Mouse (Mus musculus): ENCODE data around the gene Lpar1. TPM values are rescaled to one million over a fixed set of nuclear protein-coding genes. Genes with fewer than 3 reads are reported as not detected.

Lpar1 gene
- polyA plus RNA-seq, 1 experiment from 2014 or later: 37.9 TPM

DNA sequence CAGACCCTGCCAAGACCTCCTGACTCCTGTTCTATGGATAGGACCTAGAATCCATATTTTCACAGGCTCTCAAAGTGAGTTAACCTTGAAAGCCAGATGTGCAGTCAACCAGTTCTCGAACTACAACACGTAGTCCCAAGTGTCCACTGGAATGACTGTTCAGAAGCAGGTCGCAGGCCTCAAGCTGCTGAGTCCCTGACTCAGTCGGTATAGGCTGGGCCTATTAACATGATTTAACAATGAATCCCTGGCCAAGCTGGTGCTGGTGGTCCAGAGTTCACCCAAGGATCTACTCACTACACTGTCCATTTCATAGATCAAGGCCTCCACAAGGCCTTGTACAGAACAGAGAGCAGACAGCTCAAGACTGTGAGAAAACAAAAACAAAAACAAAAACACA, 33.8 kb downstream of the Lpar1 start:
- no peak overlapping the region for H3K27ac ChIP-seq
- H3K4me1 ChIP-seq: no peaks in the 10 kb centered on the region
- no peak overlapping the region for H3K4me3 ChIP-seq
- no peaks in the 10 kb centered on the region for H3K27me3 ChIP-seq (replicated peaks)
- WGBS: 86% methylated on average over 4 of the region's 4 CpGs
- no peak for ATAC-seq (ENCODE audit: low FRiP score, low read depth)
- no peak overlapping the region for H3K9ac ChIP-seq
- no peaks in the 10 kb centered on the region for H3K9me3 ChIP-seq
- no peak overlapping the region for H3K4me2 ChIP-seq (replicated peaks)
- no peaks in the 10 kb centered on the region for H3K36me3 ChIP-seq

DNA sequence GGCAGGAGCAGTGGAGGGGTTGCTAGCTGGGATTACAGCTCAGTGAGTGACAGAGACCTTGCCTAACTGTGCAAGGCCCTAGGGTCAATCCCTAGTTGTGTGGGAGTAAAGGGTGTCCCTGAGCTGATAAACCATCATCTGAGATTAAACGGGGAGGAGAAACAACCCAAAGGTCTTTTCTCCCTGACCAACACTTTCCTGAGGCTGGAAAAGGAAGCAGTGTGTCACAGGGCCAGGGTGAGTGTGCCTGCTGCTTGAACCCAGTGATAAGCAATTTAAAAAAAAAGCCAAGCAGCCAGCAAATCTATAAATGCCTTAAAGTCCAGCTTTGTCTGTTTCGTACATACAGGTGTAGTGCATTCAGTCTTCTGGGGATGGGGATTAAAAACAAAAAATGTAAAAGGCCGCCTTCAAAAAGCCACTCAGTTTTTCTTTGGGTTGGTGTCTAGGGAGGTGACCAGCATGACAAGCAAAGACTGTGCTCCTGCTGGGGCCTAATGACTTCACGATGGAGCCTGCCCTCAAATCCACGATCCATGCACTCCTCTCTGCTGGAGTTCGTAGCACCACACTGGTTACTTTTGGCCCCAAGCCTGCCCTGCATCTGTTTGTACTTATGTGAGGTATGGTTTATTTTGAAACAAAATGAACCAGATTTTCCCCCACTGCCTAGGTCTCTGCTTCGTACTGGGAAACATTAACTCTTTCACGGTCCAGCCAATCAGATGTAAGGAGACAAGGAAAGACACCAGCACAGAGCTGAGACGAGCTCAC, 35.3 kb downstream of the Lpar1 start:
- ATAC-seq (ENCODE audit: low FRiP score, low read depth): no peak
- Histone ChIP-seq H3K4me1 (no peaks in the 10 kb centered on the region), H3K36me3 (no peaks in the 10 kb centered on the region), H3K9ac (no peak overlapping the region), H3K9me3 (no peaks in the 10 kb centered on the region), H3K27ac (no peak overlapping the region), H3K4me3 (no peak overlapping the region), H3K27me3 (replicated peaks) (no peaks in the 10 kb centered on the region), H3K4me2 (replicated peaks) (no peak overlapping the region)
- WGBS: 52% methylated on average over 9 of the region's 9 CpGs

DNA sequence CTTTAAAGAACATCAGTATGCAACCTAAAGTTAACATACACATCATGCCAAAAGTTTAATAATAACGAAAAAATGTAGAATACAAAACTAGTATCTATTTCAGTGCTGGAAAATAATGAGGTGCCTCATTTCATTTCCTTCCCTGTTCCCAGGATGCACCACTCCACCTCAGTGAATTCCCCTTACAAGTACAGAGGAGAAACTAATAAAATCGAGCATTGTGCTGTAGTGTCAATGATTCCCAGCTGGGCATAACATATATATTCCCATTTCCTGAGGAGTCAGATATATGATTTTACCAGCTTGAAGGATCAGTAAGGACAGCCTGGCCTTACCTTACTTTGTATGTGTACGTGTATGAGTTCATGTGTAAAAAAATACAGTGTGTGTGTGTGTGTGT, 36.9 kb downstream of the Lpar1 start:
- no peaks in the 10 kb centered on the region for H3K36me3 ChIP-seq
- no peaks in the 10 kb centered on the region for H3K4me1 ChIP-seq
- H3K27ac ChIP-seq: no peak overlapping the region
- H3K4me2 ChIP-seq (replicated peaks): no peak overlapping the region
- no peak overlapping the region for H3K4me3 ChIP-seq
- no peak for ATAC-seq (ENCODE audit: low FRiP score, low read depth)
- no peaks in the 10 kb centered on the region for H3K27me3 ChIP-seq (replicated peaks)
- no peak overlapping the region for H3K9ac ChIP-seq
- no peaks in the 10 kb centered on the region for H3K9me3 ChIP-seq
- 81% methylated on average over 3 of the region's 3 CpGs for WGBS

DNA sequence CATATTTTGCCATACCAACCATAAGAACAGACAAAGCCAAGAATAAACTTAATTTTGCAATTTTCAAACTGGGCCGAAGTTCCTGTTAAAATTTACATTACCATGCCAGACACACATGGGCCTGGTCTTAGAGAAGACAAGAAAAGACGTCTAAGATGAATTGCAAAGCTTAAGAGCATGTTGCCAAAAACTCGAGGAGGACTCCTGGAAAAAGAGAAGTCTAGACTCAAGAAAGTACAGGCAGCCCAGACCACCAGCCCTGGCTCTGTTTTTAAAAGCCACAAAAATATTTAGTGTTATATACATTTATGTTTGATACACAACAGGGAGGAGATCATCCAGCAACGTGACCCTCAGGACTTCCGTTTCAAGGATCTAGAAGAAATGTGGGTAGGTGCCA, 37.5 kb downstream of the Lpar1 start:
- Histone ChIP-seq H3K4me3 (no peak overlapping the region), H3K27ac (no peak overlapping the region), H3K4me2 (replicated peaks) (no peak overlapping the region), H3K9me3 (no peaks in the 10 kb centered on the region), H3K4me1 (no peaks in the 10 kb centered on the region), H3K9ac (no peak overlapping the region), H3K36me3 (no peaks in the 10 kb centered on the region), H3K27me3 (replicated peaks) (no peaks in the 10 kb centered on the region)
- WGBS: 79% methylated on average over 5 of the region's 5 CpGs
- no peak for ATAC-seq (ENCODE audit: low FRiP score, low read depth)

DNA sequence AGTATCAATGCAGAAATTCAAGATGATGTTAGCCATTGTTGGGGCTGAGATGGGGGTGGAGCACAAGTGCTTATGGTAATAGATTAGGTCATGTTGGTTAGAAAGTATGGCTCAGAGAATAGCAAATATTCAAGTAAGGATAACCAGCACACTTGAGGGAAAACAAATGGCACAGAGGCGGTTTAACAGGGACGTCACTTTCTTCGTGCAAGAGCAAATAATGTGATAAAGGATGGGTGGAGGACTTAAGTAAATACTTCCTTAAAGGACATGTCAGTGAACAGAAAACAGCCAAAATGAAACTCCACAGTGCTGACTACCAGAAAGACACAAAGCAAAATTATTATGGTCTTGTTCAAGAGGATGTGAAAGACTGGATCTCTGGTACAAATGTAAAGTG, 42.1 kb downstream of the Lpar1 start:
- Histone ChIP-seq H3K9ac (no peak overlapping the region), H3K9me3 (no peaks in the 10 kb centered on the region), H3K4me2 (replicated peaks) (no peak overlapping the region), H3K4me1 (no peaks in the 10 kb centered on the region), H3K27me3 (replicated peaks) (no peaks in the 10 kb centered on the region), H3K4me3 (no peak overlapping the region), H3K36me3 (no peaks in the 10 kb centered on the region), H3K27ac (no peak overlapping the region)
- 89% methylated on average over 3 of the region's 3 CpGs for WGBS
- no peak for ATAC-seq (ENCODE audit: low FRiP score, low read depth)

DNA sequence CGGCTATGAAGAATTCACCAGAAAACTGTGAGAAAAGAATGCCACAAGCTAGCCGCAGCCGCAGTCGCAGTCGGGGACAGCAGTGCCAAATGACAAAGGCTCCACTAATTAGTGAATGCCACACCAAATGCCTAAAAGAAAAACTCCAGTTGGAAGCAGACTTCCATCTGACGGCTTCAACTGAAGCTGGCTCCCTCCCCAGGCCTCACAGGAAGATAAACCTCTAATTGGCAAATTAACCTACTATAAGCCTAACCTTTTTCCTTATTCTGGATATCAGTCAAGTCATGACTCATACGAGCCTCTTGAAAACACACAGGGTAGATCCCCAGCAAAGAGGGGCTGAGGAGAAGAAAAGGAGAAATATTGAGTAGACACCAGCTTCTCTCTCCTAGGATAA, 44.9 kb downstream of the Lpar1 start:
- Histone ChIP-seq H3K27me3 (replicated peaks) (no peaks in the 10 kb centered on the region), H3K27ac (no peak overlapping the region), H3K4me2 (replicated peaks) (no peak overlapping the region), H3K4me3 (no peak overlapping the region), H3K9me3 (no peaks in the 10 kb centered on the region), H3K4me1 (no peaks in the 10 kb centered on the region), H3K9ac (no peak overlapping the region), H3K36me3 (no peaks in the 10 kb centered on the region)
- 63% methylated on average over 7 of the region's 7 CpGs for WGBS
- ATAC-seq (ENCODE audit: low FRiP score, low read depth): no peak

DNA sequence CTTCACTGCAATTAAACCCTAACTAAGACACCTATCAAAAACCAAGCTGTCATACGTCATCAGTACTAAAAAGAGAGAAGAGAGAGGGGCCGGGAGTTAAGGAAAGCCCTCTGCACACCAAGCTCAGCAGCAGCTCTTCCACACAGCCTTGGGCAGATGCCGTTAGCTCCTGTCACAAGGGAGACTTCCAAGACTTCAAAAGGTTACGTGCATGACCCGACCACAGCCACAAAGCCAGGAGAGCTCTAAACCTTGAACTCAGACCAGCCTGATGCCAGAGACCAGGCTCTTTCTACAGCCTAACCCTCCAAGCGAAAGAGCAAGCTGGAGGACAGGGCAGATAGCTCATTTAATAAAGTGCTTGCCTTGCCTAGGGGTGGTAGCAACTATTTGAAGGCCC, 46.2 kb downstream of the Lpar1 start:
- no peak for ATAC-seq (ENCODE audit: low FRiP score, low read depth)
- Histone ChIP-seq H3K36me3 (no peaks in the 10 kb centered on the region), H3K9me3 (no peaks in the 10 kb centered on the region), H3K27me3 (replicated peaks) (no peaks in the 10 kb centered on the region), H3K4me3 (no peak overlapping the region), H3K4me1 (no peaks in the 10 kb centered on the region), H3K4me2 (replicated peaks) (no peak overlapping the region), H3K9ac (no peak overlapping the region), H3K27ac (no peak overlapping the region)
- WGBS: 94% methylated on average over 6 of the region's 6 CpGs

DNA sequence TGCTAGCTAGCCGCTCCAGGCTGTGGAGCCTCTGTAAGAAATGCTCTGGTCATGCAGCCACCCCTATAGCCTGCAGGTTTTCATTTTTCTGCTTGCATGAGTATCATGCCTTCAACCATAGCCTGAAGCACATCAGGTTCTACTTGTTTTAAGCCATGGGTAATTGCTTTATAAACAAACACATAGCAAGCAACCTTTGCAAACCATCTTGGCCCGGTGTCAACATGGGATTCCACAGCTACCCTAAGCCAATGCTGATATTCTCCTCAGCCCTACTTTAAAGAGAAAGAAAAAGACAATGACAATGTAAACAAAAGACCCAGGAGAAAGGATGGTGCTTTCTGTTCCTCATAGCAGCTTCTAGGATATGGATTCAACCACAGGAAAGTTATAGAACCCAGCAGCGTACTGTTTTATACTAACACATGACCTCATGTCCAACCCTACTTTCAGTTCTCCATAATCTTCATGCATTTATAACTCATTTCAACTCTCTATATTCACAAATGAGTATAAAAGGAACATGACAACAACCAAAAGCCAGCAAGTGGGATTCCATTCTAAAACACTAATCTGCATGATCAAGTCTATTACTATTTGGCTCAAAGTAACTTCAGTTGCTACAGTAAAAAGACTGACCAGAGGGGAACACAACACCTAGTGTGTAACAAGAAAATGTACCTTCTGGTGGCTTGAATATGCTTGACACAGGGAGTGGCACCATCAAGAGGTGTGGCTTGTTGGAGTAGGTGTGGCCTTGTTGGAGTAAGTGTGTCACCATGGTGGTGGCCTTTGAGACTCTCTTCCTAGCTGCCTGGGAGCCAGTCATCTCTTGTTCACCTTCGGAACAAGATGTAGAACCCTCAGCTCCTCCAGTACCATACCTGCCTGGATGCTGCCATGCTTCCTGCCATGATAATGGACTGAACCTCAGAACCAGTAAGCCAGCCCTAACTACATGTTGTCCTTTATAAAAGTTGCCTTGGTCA, 46.9 kb downstream of the Lpar1 start:
- no peaks in the 10 kb centered on the region for H3K4me1 ChIP-seq

DNA sequence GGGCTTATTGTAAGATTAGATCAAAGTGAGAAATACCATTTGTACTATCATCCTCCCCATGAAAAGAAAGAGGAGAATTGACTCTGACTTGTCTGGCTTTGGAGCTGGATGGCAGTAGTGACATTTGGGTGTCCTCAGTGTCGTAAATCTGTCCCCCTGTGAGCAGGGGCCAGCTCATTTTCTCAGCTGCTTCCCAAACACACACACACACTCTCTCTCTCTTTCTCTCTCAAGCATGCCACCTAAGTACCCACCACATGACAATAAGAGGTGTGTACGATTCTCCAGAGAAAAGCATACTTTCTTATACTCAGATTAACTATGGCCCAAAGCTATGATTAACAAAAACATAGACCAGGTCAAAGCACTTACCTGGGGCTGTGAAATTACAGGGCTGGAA, 49.4 kb downstream of the Lpar1 start:
- no peak overlapping the region for H3K4me3 ChIP-seq
- no peaks in the 10 kb centered on the region for H3K27me3 ChIP-seq (replicated peaks)
- no peak overlapping the region for H3K4me2 ChIP-seq (replicated peaks)
- H3K9ac ChIP-seq: no peak overlapping the region
- no peak for ATAC-seq (ENCODE audit: low FRiP score, low read depth)
- no peak overlapping the region for H3K27ac ChIP-seq
- WGBS: 82% methylated on average over 2 of the region's 2 CpGs
- no peaks in the 10 kb centered on the region for H3K4me1 ChIP-seq
- no peaks in the 10 kb centered on the region for H3K9me3 ChIP-seq
- no peaks in the 10 kb centered on the region for H3K36me3 ChIP-seq

More for the DNA sequence above, 46.9 kb downstream of the Lpar1 start:
- Histone ChIP-seq H3K36me3 (no peaks in the 10 kb centered on the region), H3K27me3 (replicated peaks) (no peaks in the 10 kb centered on the region), H3K9me3 (no peaks in the 10 kb centered on the region), H3K4me2 (replicated peaks) (no peak overlapping the region), H3K9ac (no peak overlapping the region), H3K27ac (no peak overlapping the region), H3K4me3 (no peak overlapping the region)
- ATAC-seq (ENCODE audit: low FRiP score, low read depth): no peak
- WGBS: 91% methylated on average over 4 of the region's 4 CpGs

DNA sequence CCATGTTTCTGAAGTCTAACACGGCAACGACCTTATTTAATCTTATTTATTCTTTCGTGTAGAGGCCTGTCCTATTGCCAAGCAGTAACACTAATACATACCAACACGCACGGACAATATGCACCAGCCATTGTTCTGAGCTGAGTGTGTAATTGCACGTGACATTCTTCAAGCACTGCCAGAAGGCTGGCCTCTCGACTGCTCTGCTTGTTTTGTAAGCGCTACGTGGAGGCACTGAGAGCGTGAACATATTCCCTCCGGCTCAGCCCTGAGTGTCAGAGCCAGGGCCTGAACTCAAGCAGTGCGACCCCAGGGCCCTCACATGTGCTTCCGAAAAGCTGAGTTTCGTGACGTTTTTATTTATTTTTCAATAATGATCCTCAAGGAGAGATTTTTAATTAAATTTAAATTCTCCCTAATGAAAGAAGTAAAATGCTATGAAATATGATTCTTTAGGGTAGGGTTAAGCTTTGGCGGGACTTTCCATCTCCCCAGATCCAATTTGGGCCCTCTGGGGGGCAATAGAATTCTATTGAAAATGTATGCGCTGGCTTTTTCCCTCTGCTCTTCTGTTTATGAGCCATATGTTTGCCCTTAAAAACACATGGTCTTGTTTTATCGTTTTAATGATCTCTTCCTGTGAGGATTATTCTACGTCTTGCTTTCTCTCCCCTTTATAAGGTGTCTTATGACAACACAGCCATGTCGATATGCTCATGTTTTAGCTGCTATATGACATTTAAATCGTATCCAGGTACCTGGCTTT, 52.5 kb downstream of the Lpar1 start:
- no peak overlapping the region for H3K9ac ChIP-seq
- no peaks in the 10 kb centered on the region for H3K4me1 ChIP-seq
- H3K9me3 ChIP-seq: no peaks in the 10 kb centered on the region
- 54% methylated on average over 21 of the region's 21 CpGs for WGBS
- no peak overlapping the region for H3K27ac ChIP-seq
- no peaks in the 10 kb centered on the region for H3K36me3 ChIP-seq
- ATAC-seq (ENCODE audit: low FRiP score, low read depth): peak; percentile 66; the same call in 1 of the 2 replicates
- no peak overlapping the region for H3K4me3 ChIP-seq
- no peak overlapping the region for H3K4me2 ChIP-seq (replicated peaks)
- no peaks in the 10 kb centered on the region for H3K27me3 ChIP-seq (replicated peaks)

DNA sequence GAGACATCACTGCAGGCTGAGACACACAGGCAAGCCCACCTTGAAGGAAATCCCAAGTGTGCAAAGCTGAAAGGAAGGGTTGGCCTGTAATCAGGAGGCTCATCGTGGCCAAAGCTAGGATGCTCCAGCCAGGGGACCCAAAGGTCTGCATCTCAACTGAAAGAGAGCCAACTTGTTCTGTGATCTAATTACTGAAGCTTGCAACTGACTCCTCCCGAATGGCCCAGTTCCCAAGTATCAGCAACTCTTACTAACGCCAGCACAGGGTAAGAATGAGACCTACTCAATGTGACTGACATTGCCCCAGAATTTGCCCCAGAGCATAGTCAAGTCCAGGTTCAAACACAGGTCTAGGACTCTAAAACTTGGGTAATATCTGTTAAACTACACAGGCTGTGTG, 53.9 kb downstream of the Lpar1 start:
- Histone ChIP-seq H3K27ac (no peak overlapping the region), H3K4me1 (no peaks in the 10 kb centered on the region)
- WGBS: 56% methylated on average over 3 of the region's 3 CpGs

DNA sequence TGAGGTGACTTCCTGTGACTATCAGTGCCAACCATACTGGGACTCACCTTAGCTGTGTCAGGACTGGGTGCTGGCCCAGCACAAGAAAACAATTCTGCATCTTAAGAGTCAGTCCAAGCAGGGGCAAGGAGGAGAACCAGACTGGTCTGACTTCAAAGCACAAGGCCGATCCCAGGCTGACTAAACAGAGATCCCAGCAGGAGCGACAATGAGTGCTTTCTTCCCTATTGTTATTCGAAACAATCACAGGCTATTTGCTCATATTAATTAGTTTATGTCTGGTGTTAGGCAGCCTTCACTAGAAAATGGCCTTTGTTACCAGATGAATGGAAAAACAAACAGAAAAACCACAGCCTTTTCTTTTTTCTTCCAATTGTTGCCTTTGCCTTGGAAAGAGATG, 54.5 kb downstream of the Lpar1 start:
- ATAC-seq (ENCODE audit: low FRiP score, low read depth): no peak
- no peak overlapping the region for H3K9ac ChIP-seq
- no peak overlapping the region for H3K27ac ChIP-seq
- H3K9me3 ChIP-seq: no peaks in the 10 kb centered on the region
- H3K27me3 ChIP-seq (replicated peaks): no peaks in the 10 kb centered on the region
- H3K4me1 ChIP-seq: no peaks in the 10 kb centered on the region
- H3K4me3 ChIP-seq: no peak overlapping the region
- H3K36me3 ChIP-seq: no peaks in the 10 kb centered on the region
- H3K4me2 ChIP-seq (replicated peaks): no peak overlapping the region
- WGBS: 16% methylated on average over 3 of the region's 3 CpGs

More for the DNA sequence above, 53.9 kb downstream of the Lpar1 start:
- Histone ChIP-seq H3K36me3 (no peaks in the 10 kb centered on the region), H3K4me3 (no peak overlapping the region), H3K4me2 (replicated peaks) (no peak overlapping the region), H3K9ac (no peak overlapping the region), H3K27me3 (replicated peaks) (no peaks in the 10 kb centered on the region), H3K9me3 (no peaks in the 10 kb centered on the region)
- no peak for ATAC-seq (ENCODE audit: low FRiP score, low read depth)

Measured in neural tube, embryonic 12.5 days (tissue).